Mouse (Mus musculus): ENCODE measurements at regions not wholly inside any gene's neighbourhood (a gene's known extent, or its start where the extent isn't known, plus 50 kb on each side); places are given as distances from the start of the nearest gene placed in this dataset.

- WGBS: 56% methylated on average over 18 of the region's 18 CpGs
- no peak overlapping the region for H3K9ac ChIP-seq (replicated peaks; ENCODE audit: low read length)
- no peaks in the 10 kb centered on the region for H3K27me3 ChIP-seq (ENCODE audit: control insufficient read depth, insufficient read depth, low read length)
- no peaks in the 10 kb centered on the region for H3K36me3 ChIP-seq (replicated peaks; ENCODE audit: control insufficient read depth, insufficient read depth, low read depth, low read length)
- H3K9me3 ChIP-seq (replicated peaks; ENCODE audit: control insufficient read depth, low read length): no peaks in the 10 kb centered on the region
- ATAC-seq (replicated peaks; ENCODE audit: insufficient number of reproducible peaks, low FRiP score, low TSS enrichment, low read depth) (no peak), DNase-seq (ENCODE audit: low spot score) (no peak)
- no peak overlapping the region for H3K4me3 ChIP-seq (ENCODE audit: low read depth, low read length)
- no peaks in the 10 kb centered on the region for H3K4me1 ChIP-seq (ENCODE audit: control insufficient read depth, insufficient read depth, low read length)
- H3K27ac ChIP-seq (replicated peaks; ENCODE audit: low read depth, low read length): no peak overlapping the region
- H3K4me2 ChIP-seq (ENCODE audit: low read depth, low read length): no peak overlapping the region
These were observed 234.6 kb downstream of the 1500009L16Rik start for GRCm38 (mm10) chr10:83957118-83957759.

GRCm38 (mm10) chr10:83958397-83958796 lies 235.7 kb downstream of the 1500009L16Rik start:
- Histone ChIP-seq H3K9me3 (replicated peaks; ENCODE audit: control insufficient read depth, low read length) (no peaks in the 10 kb centered on the region), H3K4me2 (ENCODE audit: low read depth, low read length) (no peak overlapping the region), H3K27ac (replicated peaks; ENCODE audit: low read depth, low read length) (no peak overlapping the region), H3K27me3 (ENCODE audit: control insufficient read depth, insufficient read depth, low read length) (no peaks in the 10 kb centered on the region), H3K36me3 (replicated peaks; ENCODE audit: control insufficient read depth, insufficient read depth, low read depth, low read length) (no peaks in the 10 kb centered on the region), H3K9ac (replicated peaks; ENCODE audit: low read length) (no peak overlapping the region), H3K4me3 (ENCODE audit: low read depth, low read length) (no peak overlapping the region), H3K4me1 (ENCODE audit: control insufficient read depth, insufficient read depth, low read length) (no peaks in the 10 kb centered on the region)
- 81% methylated on average over 3 of the region's 3 CpGs for WGBS
- DNase-seq (ENCODE audit: low spot score): no peak
- ATAC-seq (replicated peaks; ENCODE audit: insufficient number of reproducible peaks, low FRiP score, low TSS enrichment, low read depth): no peak

DNA sequence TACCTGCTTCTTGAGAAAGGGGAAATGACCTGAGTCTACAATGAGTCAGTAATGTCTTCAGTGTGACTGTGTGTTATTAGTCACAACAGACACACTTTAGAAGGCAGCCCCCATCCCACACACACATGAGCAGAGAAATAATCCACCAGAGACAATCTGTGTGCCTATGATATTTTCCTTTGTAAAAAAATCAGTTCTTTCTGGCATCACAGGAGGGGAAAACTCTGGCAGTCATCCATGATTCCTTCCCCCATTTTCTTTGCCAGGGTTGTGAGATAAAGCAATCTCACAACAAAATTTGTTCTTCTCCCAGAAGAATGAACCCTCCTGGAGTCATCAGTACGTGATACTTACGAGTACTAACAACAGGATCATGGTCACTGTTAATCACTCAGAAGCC lies 236.2 kb downstream of the 1500009L16Rik start:
- Histone ChIP-seq H3K4me3 (ENCODE audit: low read depth, low read length) (no peak overlapping the region), H3K27me3 (ENCODE audit: control insufficient read depth, insufficient read depth, low read length) (no peaks in the 10 kb centered on the region), H3K4me2 (ENCODE audit: low read depth, low read length) (no peak overlapping the region), H3K36me3 (replicated peaks; ENCODE audit: control insufficient read depth, insufficient read depth, low read depth, low read length) (no peaks in the 10 kb centered on the region), H3K4me1 (ENCODE audit: control insufficient read depth, insufficient read depth, low read length) (no peaks in the 10 kb centered on the region), H3K9ac (replicated peaks; ENCODE audit: low read length) (no peak overlapping the region), H3K27ac (replicated peaks; ENCODE audit: low read depth, low read length) (no peak overlapping the region), H3K9me3 (replicated peaks; ENCODE audit: control insufficient read depth, low read length) (no peaks in the 10 kb centered on the region)
- WGBS: 95% methylated on average over 2 of the region's 2 CpGs
- ATAC-seq (replicated peaks; ENCODE audit: insufficient number of reproducible peaks, low FRiP score, low TSS enrichment, low read depth): no peak
- no peak for DNase-seq (ENCODE audit: low spot score)

DNA sequence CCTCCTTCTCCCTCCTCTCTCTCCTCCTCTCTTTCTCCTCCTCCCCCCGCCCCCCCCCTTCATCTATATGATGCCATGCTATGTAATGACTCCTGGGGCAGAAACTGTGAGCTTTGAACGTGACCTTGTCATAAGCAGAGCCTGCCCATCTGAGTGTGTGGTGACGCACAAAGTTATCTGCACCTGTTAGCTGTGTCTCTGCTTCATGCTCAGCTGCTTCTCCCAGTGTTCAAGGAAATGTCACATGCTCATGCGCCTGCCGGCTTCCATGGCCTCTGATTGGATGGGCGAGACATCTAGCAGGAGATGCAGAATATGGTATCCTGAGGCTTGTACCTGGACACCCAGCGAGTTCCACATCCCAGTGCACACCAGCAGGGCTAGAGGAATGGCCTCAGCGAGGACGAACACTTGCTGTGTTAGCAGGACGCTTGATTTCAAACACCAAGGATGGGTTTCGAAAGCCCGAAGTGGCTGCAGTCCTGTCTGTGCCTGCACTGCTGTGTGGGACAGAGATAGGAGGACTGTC lies 240.6 kb downstream of the 1500009L16Rik start:
- H3K4me2 ChIP-seq (ENCODE audit: low read depth, low read length): no peak overlapping the region
- ATAC-seq (replicated peaks; ENCODE audit: insufficient number of reproducible peaks, low FRiP score, low TSS enrichment, low read depth): no peak

DNA sequence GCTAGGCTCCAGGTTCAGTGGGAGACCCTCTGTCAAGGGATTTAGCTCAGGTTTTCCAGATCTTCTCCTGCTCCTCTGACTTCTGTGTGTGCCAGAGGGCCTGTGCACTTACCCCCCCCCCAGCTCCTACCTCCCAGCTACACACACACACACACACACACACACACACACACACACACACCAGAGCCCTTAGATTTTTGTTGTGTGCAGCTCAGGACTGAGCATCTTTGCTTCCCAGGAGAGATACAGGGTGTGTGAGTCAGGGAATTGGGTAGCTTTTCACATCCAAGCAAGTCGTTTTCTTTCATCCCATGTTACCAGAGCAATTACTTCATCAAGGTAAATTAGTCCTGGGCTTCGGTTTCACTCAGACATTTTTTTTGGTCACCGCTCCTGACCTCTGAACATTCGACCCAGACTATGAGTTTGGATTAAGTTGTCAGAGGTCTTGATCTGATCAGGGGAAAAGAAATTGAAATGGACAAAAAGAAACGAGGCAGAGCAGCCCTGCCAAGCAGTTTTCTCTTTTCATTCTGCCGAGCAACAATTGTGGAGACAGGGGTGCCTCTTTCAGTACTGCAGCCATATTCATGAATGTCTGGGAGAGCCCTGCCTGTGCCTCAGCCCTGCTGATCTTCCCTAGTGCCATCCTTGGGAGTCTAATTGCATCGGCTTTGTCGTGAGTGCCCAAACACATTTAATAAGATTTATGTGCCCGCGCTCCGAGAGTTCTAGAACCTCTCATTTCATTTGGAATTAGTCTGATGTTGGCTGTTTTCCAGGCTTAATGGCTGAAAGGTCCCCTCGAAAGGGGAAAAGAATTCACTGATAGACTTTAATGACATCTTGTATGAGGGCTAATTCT lies 241.3 kb downstream of the 1500009L16Rik start:
- Histone ChIP-seq H3K4me3 (ENCODE audit: low read depth, low read length) (no peak overlapping the region), H3K4me1 (ENCODE audit: control insufficient read depth, insufficient read depth, low read length) (no peaks in the 10 kb centered on the region), H3K36me3 (replicated peaks; ENCODE audit: control insufficient read depth, insufficient read depth, low read depth, low read length) (no peaks in the 10 kb centered on the region), H3K27ac (replicated peaks; ENCODE audit: low read depth, low read length) (no peak overlapping the region), H3K9me3 (replicated peaks; ENCODE audit: control insufficient read depth, low read length) (no peaks in the 10 kb centered on the region), H3K4me2 (ENCODE audit: low read depth, low read length) (no peak overlapping the region), H3K27me3 (ENCODE audit: control insufficient read depth, insufficient read depth, low read length) (no peaks in the 10 kb centered on the region), H3K9ac (replicated peaks; ENCODE audit: low read length) (no peak overlapping the region)
- 33% methylated on average over 12 of the region's 12 CpGs for WGBS
- DNase-seq (ENCODE audit: low spot score): peak; percentile 70
- peak; percentile 79; the same call in 1 of the 2 replicates for ATAC-seq (replicated peaks; ENCODE audit: insufficient number of reproducible peaks, low FRiP score, low TSS enrichment, low read depth)

More for the DNA sequence above, 240.6 kb downstream of the 1500009L16Rik start:
- Histone ChIP-seq H3K4me1 (ENCODE audit: control insufficient read depth, insufficient read depth, low read length) (no peaks in the 10 kb centered on the region), H3K27me3 (ENCODE audit: control insufficient read depth, insufficient read depth, low read length) (no peaks in the 10 kb centered on the region), H3K27ac (replicated peaks; ENCODE audit: low read depth, low read length) (no peak overlapping the region), H3K9me3 (replicated peaks; ENCODE audit: control insufficient read depth, low read length) (no peaks in the 10 kb centered on the region), H3K9ac (replicated peaks; ENCODE audit: low read length) (no peak overlapping the region), H3K4me3 (ENCODE audit: low read depth, low read length) (no peak overlapping the region), H3K36me3 (replicated peaks; ENCODE audit: control insufficient read depth, insufficient read depth, low read depth, low read length) (no peaks in the 10 kb centered on the region)
- no peak for DNase-seq (ENCODE audit: low spot score)
- 75% methylated on average over 12 of the region's 12 CpGs for WGBS

GRCm38 (mm10) chr10:83964838-83965237 lies 242.2 kb downstream of the 1500009L16Rik start:
- WGBS: 70% methylated on average over 5 of the region's 5 CpGs
- H3K9me3 ChIP-seq (replicated peaks; ENCODE audit: control insufficient read depth, low read length): no peaks in the 10 kb centered on the region
- H3K27ac ChIP-seq (replicated peaks; ENCODE audit: low read depth, low read length): no peak overlapping the region
- DNase-seq (ENCODE audit: low spot score) (no peak), ATAC-seq (replicated peaks; ENCODE audit: insufficient number of reproducible peaks, low FRiP score, low TSS enrichment, low read depth) (no peak)
- no peak overlapping the region for H3K4me2 ChIP-seq (ENCODE audit: low read depth, low read length)
- H3K27me3 ChIP-seq (ENCODE audit: control insufficient read depth, insufficient read depth, low read length): no peaks in the 10 kb centered on the region
- H3K9ac ChIP-seq (replicated peaks; ENCODE audit: low read length): no peak overlapping the region
- H3K36me3 ChIP-seq (replicated peaks; ENCODE audit: control insufficient read depth, insufficient read depth, low read depth, low read length): no peaks in the 10 kb centered on the region
- no peaks in the 10 kb centered on the region for H3K4me1 ChIP-seq (ENCODE audit: control insufficient read depth, insufficient read depth, low read length)
- H3K4me3 ChIP-seq (ENCODE audit: low read depth, low read length): no peak overlapping the region

GRCm38 (mm10) chr10:83970501-83970900 lies 247.8 kb downstream of the 1500009L16Rik start:
- H3K27ac ChIP-seq (replicated peaks; ENCODE audit: low read depth, low read length): no peak overlapping the region
- H3K36me3 ChIP-seq (replicated peaks; ENCODE audit: control insufficient read depth, insufficient read depth, low read depth, low read length): no peaks in the 10 kb centered on the region
- no peaks in the 10 kb centered on the region for H3K4me1 ChIP-seq (ENCODE audit: control insufficient read depth, insufficient read depth, low read length)
- H3K27me3 ChIP-seq (ENCODE audit: control insufficient read depth, insufficient read depth, low read length): no peaks in the 10 kb centered on the region
- 64% methylated on average over 3 of the region's 3 CpGs for WGBS
- no peak overlapping the region for H3K4me3 ChIP-seq (ENCODE audit: low read depth, low read length)
- no peak overlapping the region for H3K4me2 ChIP-seq (ENCODE audit: low read depth, low read length)
- ATAC-seq (replicated peaks; ENCODE audit: insufficient number of reproducible peaks, low FRiP score, low TSS enrichment, low read depth) (no peak), DNase-seq (ENCODE audit: low spot score) (no peak)
- no peak overlapping the region for H3K9ac ChIP-seq (replicated peaks; ENCODE audit: low read length)
- no peaks in the 10 kb centered on the region for H3K9me3 ChIP-seq (replicated peaks; ENCODE audit: control insufficient read depth, low read length)

- DNase-seq (ENCODE audit: low spot score): no peak
- H3K27me3 ChIP-seq (ENCODE audit: control insufficient read depth, insufficient read depth, low read length): no peaks in the 10 kb centered on the region
- H3K4me3 ChIP-seq (ENCODE audit: low read depth, low read length): no peak overlapping the region
- no peaks in the 10 kb centered on the region for H3K4me1 ChIP-seq (ENCODE audit: control insufficient read depth, insufficient read depth, low read length)
- ATAC-seq (replicated peaks; ENCODE audit: insufficient number of reproducible peaks, low FRiP score, low TSS enrichment, low read depth): no peak
- H3K27ac ChIP-seq (replicated peaks; ENCODE audit: low read depth, low read length): no peak overlapping the region
- 75% methylated on average over 6 of the region's 6 CpGs for WGBS
- no peak overlapping the region for H3K4me2 ChIP-seq (ENCODE audit: low read depth, low read length)
- no peak overlapping the region for H3K9ac ChIP-seq (replicated peaks; ENCODE audit: low read length)
- no peaks in the 10 kb centered on the region for H3K9me3 ChIP-seq (replicated peaks; ENCODE audit: control insufficient read depth, low read length)
- no peaks in the 10 kb centered on the region for H3K36me3 ChIP-seq (replicated peaks; ENCODE audit: control insufficient read depth, insufficient read depth, low read depth, low read length)
These were observed 251.9 kb downstream of the 1500009L16Rik start for GRCm38 (mm10) chr10:83974548-83974947.

Measured in embryonic facial prominence, embryonic 11.5 days (tissue).